Comparison of ENCODE assay signal across 24 mouse cellular contexts in the genomic region with DNA sequence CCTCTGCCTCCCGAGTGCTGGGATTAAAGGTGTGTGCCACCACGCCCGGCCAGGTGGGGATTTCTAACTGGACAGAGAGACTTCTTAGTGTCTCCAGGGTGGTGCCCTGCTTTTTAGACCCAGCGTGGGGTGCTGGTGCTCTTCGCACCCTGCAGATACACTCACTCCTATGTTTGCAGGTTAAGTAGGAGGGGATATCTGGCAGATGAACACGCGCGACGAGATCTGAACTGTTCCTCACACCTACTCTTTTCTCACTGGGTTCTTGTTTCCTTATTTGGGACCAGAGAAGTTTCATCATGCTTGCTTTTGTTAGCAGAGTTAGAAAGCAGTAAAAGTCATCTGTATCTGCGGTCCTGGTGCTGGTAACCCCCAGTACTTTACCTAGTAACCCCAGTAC. TPM values are rescaled to one million over a fixed set of nuclear protein-coding genes. Genes with fewer than 3 reads are reported as not detected.
DNase-seq lines count a peak whose midpoint lies in the region; TF ChIP-seq lines count a peak whose summit lies in the region.
"Had no signal": no experiment of that assay in that cellular context is flagged by ENCODE, and none has a peak within 500 bp of the region (broad histone marks: within the 10 kb centered on the region; RNA-seq: fewer than 3 reads in every experiment).

No protein-coding gene starts in this region.

- TF ChIP-seq CTCF in layer of hippocampus, adult 2 months (conservative IDR thresholded peaks at IDR 0.05): no peak

- peak; percentile 24 to 68 for DNase-seq in frontal cortex, adult 2 months (ENCODE audit: extremely low spot score in 1 of 2, low spot score in 1 of 2)
- no peak for DNase-seq in frontal cortex, postnatal 25 days (ENCODE audit: low spot score in 2 of 2)
- no peak for DNase-seq in layer of hippocampus, adult 2 months (ENCODE audit: low spot score in 2 of 2)
- no peak for DNase-seq in layer of hippocampus, postnatal 14 days (ENCODE audit: low spot score in 2 of 2)
- peak; percentile 70 for DNase-seq in right cerebral cortex, adult 18-20 months
- no peak for DNase-seq in right cerebral cortex, postnatal 14 days
- DNase-seq in telencephalon, adult 2 months (ENCODE audit: low read depth, low spot score): peak; percentile 77
- DNase-seq in cerebellum, adult 11 months: no peak
- DNase-seq: adrenal gland, adult 2 months; adrenal gland, postnatal 10 days; adrenal gland, postnatal 25 days; cerebellum, adult 18-20 months; cerebellum, adult 8-10 months; cerebellum, adult 9-11 months; cerebellum, postnatal 14 days; cerebellum, postnatal 36 days; embryo, embryonic 11 days; forebrain, postnatal 0 days had no signal

- H3K27ac ChIP-seq in layer of hippocampus, adult 2 months: peak overlapping the region; percentile 36; the same call in 1 of the 2 replicates
- H3K27ac ChIP-seq: embryonic facial prominence, embryonic 13.5 days; embryonic facial prominence, embryonic 15.5 days; forebrain, embryonic 10.5 days; forebrain, embryonic 13.5 days; forebrain, embryonic 15.5 days had no signal

- no peak overlapping the region for H3K4me3 ChIP-seq in layer of hippocampus, adult 2 months
- H3K4me3 ChIP-seq: embryonic facial prominence, embryonic 13.5 days; embryonic facial prominence, embryonic 15.5 days; erythroblast, embryonic 14.5 days; forebrain, embryonic 10.5 days; forebrain, embryonic 13.5 days; forebrain, embryonic 15.5 days had no signal

RNA-seq across cellular contexts. Expression of a gene that starts 20.2 kb away (rescaled TPM):
- polyA plus RNA-seq in frontal cortex, adult 2 months (2012; rRNA removed): 27.4 and 28.9 TPM in 2 replicates
- 10 to 100 TPM; 43.4 to 47.9 TPM for total RNA-seq in layer of hippocampus, adult 2 months (2021)
- total RNA-seq in layer of hippocampus, postnatal 14 days (2021): 10 to 100 TPM; 36.2 to 38.0 TPM

RNA-seq across cellular contexts. Expression of a gene that starts 21.9 kb away (rescaled TPM):
- 6.0 and 6.8 TPM in 2 replicates for polyA plus RNA-seq in frontal cortex, adult 2 months (2012; rRNA removed)
- 10 to 100 TPM; 24.8 to 24.9 TPM for total RNA-seq in layer of hippocampus, adult 2 months (2021)
- 10 to 100 TPM; 11.9 to 13.0 TPM for total RNA-seq in layer of hippocampus, postnatal 14 days (2021)

RNA-seq across cellular contexts. Expression of a gene that starts 43.6 kb away (rescaled TPM):
- polyA plus RNA-seq in frontal cortex, adult 2 months (2012; rRNA removed): 0.78 and 0.90 TPM in 2 replicates
- total RNA-seq in layer of hippocampus, adult 2 months (2021): 1 to 10 TPM; 1.3 to 1.9 TPM
- 1 to 10 TPM; 4.3 to 4.7 TPM for total RNA-seq in layer of hippocampus, postnatal 14 days (2021)
- polyA plus RNA-seq: erythroblast, embryonic 14.5 days had no signal

Comparison
In these comparisons a context has a peak if more than half of its experiments do, and no peak if none do; other contexts are left out.
1. DNase-seq: peak in frontal cortex, adult 2 months (2 of 2), right cerebral cortex, adult 18-20 months (single experiment) and telencephalon, adult 2 months (single experiment); none in frontal cortex, postnatal 25 days (0 of 2), layer of hippocampus, adult 2 months (0 of 2), layer of hippocampus, postnatal 14 days (0 of 2), right cerebral cortex, postnatal 14 days (single experiment) and cerebellum, adult 11 months (single experiment).